Mouse (Mus musculus): ENCODE results near the gene Gm21721. TPM values are rescaled to one million over a fixed set of nuclear protein-coding genes. Genes with fewer than 3 reads are reported as not detected.
"Not testable (repeated sequence)": the region's sequence is repeated elsewhere in the genome, so short reads cannot be mapped to it uniquely, and the experiment has no call there.

Gene Gm21721
- polyA plus RNA-seq (2014; fragmentation: Nextera tagmentation; extraction: Ambion mirVana): not detected in 2 replicates

DNA sequence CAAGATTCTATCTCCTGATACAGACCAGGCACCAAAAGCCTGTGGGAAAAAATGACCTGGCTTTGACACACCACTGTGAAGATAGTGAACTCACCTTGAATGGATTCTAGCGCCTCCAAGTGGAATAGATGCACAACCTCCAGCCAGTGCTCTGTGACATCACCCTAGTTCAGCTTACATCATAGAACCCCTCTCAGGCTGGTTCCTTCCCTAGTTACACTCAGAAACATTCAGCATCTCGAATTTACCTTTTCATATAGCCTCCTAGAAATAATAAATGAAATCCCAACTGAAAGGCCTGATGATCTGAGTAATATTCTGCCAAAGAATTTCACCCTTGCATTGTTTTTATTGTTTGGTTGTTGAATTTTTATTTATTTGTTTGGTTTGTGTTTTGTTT, at the start of gene Gm21721:
Gm21721 (minus strand) TSS at position 101 of the 400 bp plus-strand sequence.
- H3K4me1 ChIP-seq (replicated peaks; ENCODE audit: control insufficient read depth, insufficient read depth, low read length); H3K27me3 ChIP-seq (ENCODE audit: control insufficient read depth, insufficient read depth, low read length); H3K4me2 ChIP-seq (replicated peaks; ENCODE audit: low read depth, low read length); DNase-seq (ENCODE audit: low spot score); H3K9me3 ChIP-seq (ENCODE audit: control insufficient read depth, low read length); H3K9ac ChIP-seq (ENCODE audit: low read depth, low read length); H3K27ac ChIP-seq (ENCODE audit: low read depth, low read length); ATAC-seq (ENCODE audit: low FRiP score); H3K36me3 ChIP-seq (ENCODE audit: control insufficient read depth, insufficient read depth, low read length); H3K4me3 ChIP-seq (ENCODE audit: low read depth, low read length): not testable (repeated sequence)
- WGBS: no CpG with 5 or more reads among the region's 2 CpGs

Other genes with a start within 250 kb of the Gm21721 start
- gene Gm21292, start 68.3 kb downstream of the Gm21721 start, polyA plus RNA-seq (2014; fragmentation: Nextera tagmentation; extraction: Ambion mirVana): not detected in 2 replicates
- gene Gm21812, start 145.0 kb upstream of the Gm21721 start, polyA plus RNA-seq (2014; fragmentation: Nextera tagmentation; extraction: Ambion mirVana): not detected in 2 replicates
- not detected in 2 replicates for gene Gm21874, start 214.0 kb upstream of the Gm21721 start, polyA plus RNA-seq (2014; fragmentation: Nextera tagmentation; extraction: Ambion mirVana)

Measured in hindbrain, embryonic 11.5 days (tissue).